Mouse (Mus musculus) heart, adult 2 months (tissue): ENCODE results near the gene Eprs.

Experiments
- CTCF ChIP-seq: fragments of 200-600 bp; IDR thresholded peaks from 2 replicates; pipeline ENCODE4 v1.8.1; 2022; ENCODE audit warnings: antibody characterized with exemption, mild to moderate bottlenecking, moderate library complexity
- EP300 ChIP-seq: fragments of 200-500 bp; IDR thresholded peaks from 2 replicates; pipeline ENCODE4 v1.6.1; 2011; ENCODE audit warnings: low read depth, low read length, control low read depth; ENCODE audit not compliant: insufficient read depth

GRCm38 (mm10) chr1:185454144-185454543, 91.3 kb downstream of the Eprs start:
- TF ChIP-seq CTCF = no peak
- TF ChIP-seq EP300 = no peak
